Mouse (Mus musculus) intestine, postnatal 0 days (tissue): ENCODE results near the gene Gpr179. TPM values are rescaled to one million over a fixed set of nuclear protein-coding genes. Genes with fewer than 3 reads are reported as not detected.

ENCODE experiments used
- ATAC-seq: fragments of 200-750 bp; cut with Nextera tagmentation; 2 replicates; pipeline ENCODE4 v1.8.0; 2017; ENCODE audit warnings: mild to moderate bottlenecking, moderate TSS enrichment, moderate library complexity
- H3K27ac ChIP-seq: fragments of 300-500 bp; sonication (generic); 2 replicates; pipeline ENCODE4 v1.5.1; 2014; ENCODE audit warnings: mild to moderate bottlenecking, low read depth, low read length, moderate library complexity
- H3K27me3 ChIP-seq: fragments of 300-500 bp; sonication (generic); replicated peaks from 2 replicates; pipeline ENCODE4 v1.6.1; 2014; ENCODE audit warnings: low read length, mixed read lengths; ENCODE audit not compliant: control insufficient read depth, insufficient read depth
- H3K36me3 ChIP-seq: fragments of 300-500 bp; sonication (generic); 2 replicates; pipeline ENCODE4 v1.6.1; 2014; ENCODE audit warnings: mild to moderate bottlenecking, moderate library complexity; ENCODE audit not compliant: control insufficient read depth, insufficient read depth
- H3K4me1 ChIP-seq: fragments of 300-500 bp; sonication (generic); replicated peaks from 2 replicates; pipeline ENCODE4 v1.6.1; 2014; ENCODE audit warnings: antibody characterized with exemption, low read length, mixed read lengths; ENCODE audit not compliant: control insufficient read depth, insufficient read depth
- H3K4me2 ChIP-seq: fragments of 300-500 bp; sonication (generic); replicated peaks from 2 replicates; pipeline ENCODE4 v1.6.1; 2014; ENCODE audit warnings: low read depth, mild to moderate bottlenecking, moderate library complexity
- H3K4me3 ChIP-seq: fragments of 300-500 bp; sonication (generic); 2 replicates; pipeline ENCODE4 v1.5.1; 2014; ENCODE audit warnings: low read depth, low read length
- H3K9ac ChIP-seq: fragments of 300-500 bp; sonication (generic); 2 replicates; pipeline ENCODE4 v1.6.1; 2014; ENCODE audit warnings: mild to moderate bottlenecking, low read depth, low read length
- H3K9me3 ChIP-seq: fragments of 300-500 bp; sonication (generic); 2 replicates; pipeline ENCODE4 v1.6.1; 2016; ENCODE audit warnings: mixed run types; ENCODE audit not compliant: control insufficient read depth
- CTCF ChIP-seq: sonication (generic); IDR thresholded peaks from 2 replicates; pipeline ENCODE4 v1.5.1; 2016; ENCODE audit warnings: low read depth, mild to moderate bottlenecking, control low read depth, antibody characterized with exemption, moderate library complexity
- WGBS: fragments of 180-500 bp; shearing (Covaris S2); extraction: QIAGEN DNeasy Blood & Tissue Kit; methylation state at CpG from one replicate; pipeline ENCODE4 v1.1.7; 2014; 5-methylcytosine and 5-hydroxymethylcytosine counted together
- polyA plus RNA-seq: library from polyadenylated mRNA; unstranded; fragments of >200 nt; fragmentation: Nextera tagmentation; extraction: Ambion mirVana; gene quantifications from 2 replicates; pipeline ENCODE4 v1.2.1, GENCODE M21; 2015

The Gpr179 gene
- 0.07 and 0.20 TPM in 2 replicates for polyA plus RNA-seq

DNA sequence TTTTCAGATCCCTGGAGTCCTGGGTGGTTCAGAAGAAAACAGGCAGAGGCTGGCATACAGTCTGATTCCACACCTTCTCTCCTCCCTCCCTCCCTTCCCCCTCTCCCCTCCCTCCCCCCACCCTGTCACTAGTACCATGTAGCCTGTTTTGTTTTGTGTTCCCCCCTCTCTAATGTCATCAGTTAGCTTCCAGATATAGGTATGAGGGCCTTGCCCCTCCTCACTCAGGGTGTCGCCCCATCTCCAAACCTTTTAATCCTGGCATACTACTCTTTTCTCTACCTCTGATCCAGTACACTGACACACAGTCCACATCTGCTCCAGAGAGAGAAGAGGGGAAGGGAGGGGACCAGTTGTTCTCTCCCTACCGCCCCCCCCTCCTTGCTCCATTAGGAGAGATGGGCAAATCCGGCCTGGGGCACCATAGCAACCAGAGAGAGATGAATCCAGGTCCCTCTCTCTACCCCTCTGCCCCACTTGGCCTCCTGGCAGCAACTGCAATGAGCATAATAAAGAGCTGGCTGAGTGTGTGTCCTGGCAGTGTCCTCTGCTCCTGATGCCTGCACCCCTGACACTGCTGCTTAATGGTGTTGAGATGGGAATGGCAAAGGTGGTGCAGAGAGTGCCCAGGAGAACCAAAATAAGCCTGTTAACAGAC lies at the start of gene Gpr179:
TSS of gene Gpr179 (minus strand) at position 51 of the 658 bp plus-strand sequence.
- no peak within 1 kb of the TSS for H3K4me2 ChIP-seq
- H3K4me1 ChIP-seq: peaks cover 3% of the 10 kb centered on the region; the same call in 1 of the 2 replicates
- no peaks in the 10 kb centered on the region for H3K27me3 ChIP-seq
- no peak for TF ChIP-seq CTCF
- ATAC-seq: no peak
- WGBS: 77% methylated on average over 3 of the region's 3 CpGs
- H3K9me3 ChIP-seq: no peaks in the 10 kb centered on the region
- no peak within 1 kb of the TSS for H3K4me3 ChIP-seq
- no peak within 1 kb of the TSS for H3K27ac ChIP-seq
- no peaks in the 10 kb centered on the region for H3K36me3 ChIP-seq
- H3K9ac ChIP-seq: no peak within 1 kb of the TSS

DNA sequence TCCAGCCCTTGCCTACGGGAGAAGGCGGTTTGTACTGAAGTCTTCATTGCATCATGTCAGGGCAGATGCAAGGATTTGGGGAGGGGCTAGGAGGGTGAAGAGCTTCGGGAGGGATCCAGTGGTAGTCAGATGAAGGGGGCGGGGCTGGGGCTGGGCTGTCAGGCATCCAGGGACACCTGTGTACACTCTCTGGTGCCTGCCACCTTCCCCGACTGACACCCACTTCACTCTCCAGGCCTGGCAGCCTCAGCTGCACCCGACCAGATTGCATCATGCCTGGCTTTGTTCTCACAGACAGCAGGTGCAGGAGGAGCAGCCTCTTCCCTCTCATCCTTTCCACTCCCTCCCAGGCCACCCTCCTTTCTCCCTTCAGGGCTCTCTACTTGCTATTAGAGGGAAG lies 49.2 kb upstream of the Gpr179 start:
- H3K36me3 ChIP-seq: peaks cover 6% of the 10 kb centered on the region; the same call in 1 of the 2 replicates
- no peaks in the 10 kb centered on the region for H3K9me3 ChIP-seq
- TF ChIP-seq CTCF: no peak
- no peak overlapping the region for H3K27ac ChIP-seq
- H3K4me2 ChIP-seq: no peak overlapping the region
- no peak overlapping the region for H3K9ac ChIP-seq
- no peak overlapping the region for H3K4me3 ChIP-seq
- 0 out of 2 replicates have a peak, but pooled peaks cover 2% of the 10 kb centered on the region for H3K4me1 ChIP-seq
- WGBS: 20% methylated on average over 6 of the region's 6 CpGs
- ATAC-seq: no peak
- 0 out of 2 replicates have a peak, but pooled peaks cover 2% of the 10 kb centered on the region for H3K27me3 ChIP-seq

- Histone ChIP-seq H3K4me2 (peak overlapping the region; percentile 63), H3K27me3 (no peaks in the 10 kb centered on the region), H3K9me3 (no peaks in the 10 kb centered on the region), H3K9ac (no peak overlapping the region), H3K27ac (no peak overlapping the region), H3K4me1 (0 out of 2 replicates have a peak, but pooled peaks cover 2% of the 10 kb centered on the region), H3K36me3 (peaks cover 15% of the 10 kb centered on the region; the same call in 1 of the 2 replicates), H3K4me3 (peak overlapping the region; percentile 27)
- ATAC-seq: peak; percentile 50
- TF ChIP-seq CTCF: peak; percentile 97
- WGBS: 3% methylated on average over 23 of the region's 23 CpGs
Measured at GRCm38 (mm10) chr11:97399958-97400710, 48.3 kb upstream of the Gpr179 start.

- H3K27me3 ChIP-seq: no peaks in the 10 kb centered on the region
- H3K9ac ChIP-seq: no peak overlapping the region
- no peak for ATAC-seq
- TF ChIP-seq CTCF: no peak
- 0 out of 2 replicates have a peak, but pooled peaks cover 2% of the 10 kb centered on the region for H3K4me1 ChIP-seq
- H3K4me3 ChIP-seq: no peak overlapping the region
- H3K36me3 ChIP-seq: peaks cover 25% of the 10 kb centered on the region
- H3K27ac ChIP-seq: no peak overlapping the region
- no peaks in the 10 kb centered on the region for H3K9me3 ChIP-seq
- H3K4me2 ChIP-seq: no peak overlapping the region
- WGBS: 72% methylated on average over 2 of the region's 2 CpGs
Measured at GRCm38 (mm10) chr11:97398506-97398905, 46.6 kb upstream of the Gpr179 start.

- Histone ChIP-seq H3K9ac (no peak overlapping the region), H3K36me3 (peaks cover 63% of the 10 kb centered on the region), H3K27ac (no peak overlapping the region), H3K9me3 (no peaks in the 10 kb centered on the region), H3K4me2 (no peak overlapping the region), H3K4me3 (no peak overlapping the region), H3K4me1 (no peaks in the 10 kb centered on the region), H3K27me3 (no peaks in the 10 kb centered on the region)
- no peak for TF ChIP-seq CTCF
- ATAC-seq: no peak
- 77% methylated on average over 11 of the region's 11 CpGs for WGBS
Measured at GRCm38 (mm10) chr11:97394146-97394545, 42.3 kb upstream of the Gpr179 start.

GRCm38 (mm10) chr11:97393658-97394057 lies 41.8 kb upstream of the Gpr179 start:
- Histone ChIP-seq H3K4me3 (no peak overlapping the region), H3K36me3 (peaks cover 65% of the 10 kb centered on the region), H3K27me3 (no peaks in the 10 kb centered on the region), H3K4me2 (no peak overlapping the region), H3K27ac (no peak overlapping the region), H3K9ac (no peak overlapping the region), H3K4me1 (no peaks in the 10 kb centered on the region), H3K9me3 (no peaks in the 10 kb centered on the region)
- ATAC-seq: no peak
- no peak for TF ChIP-seq CTCF
- WGBS: 72% methylated on average over 11 of the region's 11 CpGs
